Mouse (Mus musculus): ENCODE measurements at regions not wholly inside any gene's neighbourhood (a gene's known extent, or its start where the extent isn't known, plus 50 kb on each side); places are given as distances from the start of the nearest gene placed in this dataset.
A peak's percentile ranks its signal among the peaks of the same experiment; 100 is the strongest.

GRCm38 (mm10) chr10:99476776-99477175, 213.7 kb downstream of the Dusp6 start:
- DNase-seq (ENCODE audit: low spot score) = no peak
- no peaks in the 10 kb centered on the region for H3K9me3 ChIP-seq (replicated peaks)
- H3K27ac ChIP-seq (replicated peaks) = no peak overlapping the region
- no peaks in the 10 kb centered on the region for H3K36me3 ChIP-seq
- H3K4me3 ChIP-seq = no peak overlapping the region
- WGBS = 91% methylated on average over 7 of the region's 7 CpGs
- peaks cover 18% of the 10 kb centered on the region for H3K4me1 ChIP-seq
- H3K27me3 ChIP-seq (ENCODE audit: low read depth, poor library complexity, severe bottlenecking) = no peaks in the 10 kb centered on the region

- Histone ChIP-seq H3K27ac (replicated peaks) (no peak overlapping the region), H3K4me1 (no peaks in the 10 kb centered on the region), H3K4me3 (no peak overlapping the region), H3K9me3 (replicated peaks) (no peaks in the 10 kb centered on the region), H3K27me3 (ENCODE audit: low read depth, poor library complexity, severe bottlenecking) (no peaks in the 10 kb centered on the region), H3K36me3 (no peaks in the 10 kb centered on the region)
- WGBS = 91% methylated on average over 4 of the region's 4 CpGs
- DNase-seq (ENCODE audit: low spot score) = no peak
Observed at GRCm38 (mm10) chr10:99480573-99480972, 217.5 kb downstream of the Dusp6 start.

- Histone ChIP-seq H3K36me3 (no peaks in the 10 kb centered on the region), H3K27me3 (ENCODE audit: low read depth, poor library complexity, severe bottlenecking) (no peaks in the 10 kb centered on the region), H3K4me3 (no peak overlapping the region), H3K4me1 (no peaks in the 10 kb centered on the region), H3K27ac (replicated peaks) (no peak overlapping the region), H3K9me3 (replicated peaks) (no peaks in the 10 kb centered on the region)
- 90% methylated on average over 3 of the region's 3 CpGs for WGBS
- DNase-seq (ENCODE audit: low spot score) = no peak
Observed at GRCm38 (mm10) chr10:99482009-99482408, 219.0 kb downstream of the Dusp6 start.

GRCm38 (mm10) chr10:99488195-99489080, 225.4 kb downstream of the Dusp6 start:
- peaks cover 5% of the 10 kb centered on the region; the same call in 1 of the 2 replicates for H3K9me3 ChIP-seq (replicated peaks)
- no peak overlapping the region for H3K4me3 ChIP-seq
- H3K36me3 ChIP-seq = no peaks in the 10 kb centered on the region
- DNase-seq (ENCODE audit: low spot score) = no peak
- H3K4me1 ChIP-seq = no peaks in the 10 kb centered on the region
- H3K27me3 ChIP-seq (ENCODE audit: low read depth, poor library complexity, severe bottlenecking) = no peaks in the 10 kb centered on the region
- no peak overlapping the region for H3K27ac ChIP-seq (replicated peaks)
- 94% methylated on average over 16 of the region's 16 CpGs for WGBS

GRCm38 (mm10) chr10:99511514-99512237, 247.8 kb downstream of the Csl start:
- Histone ChIP-seq H3K4me1 (no peaks in the 10 kb centered on the region), H3K4me3 (no peak overlapping the region), H3K36me3 (no peaks in the 10 kb centered on the region), H3K9me3 (replicated peaks) (no peaks in the 10 kb centered on the region), H3K27ac (replicated peaks) (no peak overlapping the region), H3K27me3 (ENCODE audit: low read depth, poor library complexity, severe bottlenecking) (no peaks in the 10 kb centered on the region)
- WGBS = 81% methylated on average over 17 of the region's 17 CpGs
- no peak for DNase-seq (ENCODE audit: low spot score)

GRCm38 (mm10) chr10:99517944-99518343, 241.5 kb downstream of the Csl start:
- Histone ChIP-seq H3K36me3 (no peaks in the 10 kb centered on the region), H3K4me1 (peaks cover 14% of the 10 kb centered on the region), H3K27me3 (ENCODE audit: low read depth, poor library complexity, severe bottlenecking) (no peaks in the 10 kb centered on the region), H3K4me3 (no peak overlapping the region), H3K27ac (replicated peaks) (no peak overlapping the region), H3K9me3 (replicated peaks) (no peaks in the 10 kb centered on the region)
- DNase-seq (ENCODE audit: low spot score) = no peak
- WGBS = 87% methylated on average over 4 of the region's 4 CpGs

- Histone ChIP-seq H3K27ac (replicated peaks) (no peak overlapping the region; the same call in 1 of the 2 replicates), H3K9me3 (replicated peaks) (no peaks in the 10 kb centered on the region), H3K36me3 (no peaks in the 10 kb centered on the region), H3K4me1 (peaks cover 22% of the 10 kb centered on the region), H3K27me3 (ENCODE audit: low read depth, poor library complexity, severe bottlenecking) (no peaks in the 10 kb centered on the region), H3K4me3 (no peak overlapping the region)
- WGBS = 28% methylated on average over 4 of the region's 4 CpGs
- DNase-seq (ENCODE audit: low spot score) = no peak
Observed at GRCm38 (mm10) chr10:99519479-99519878, 240.0 kb downstream of the Csl start.

- Histone ChIP-seq H3K4me1 (peaks cover 28% of the 10 kb centered on the region), H3K27me3 (ENCODE audit: low read depth, poor library complexity, severe bottlenecking) (no peaks in the 10 kb centered on the region), H3K9me3 (replicated peaks) (no peaks in the 10 kb centered on the region), H3K27ac (replicated peaks) (no peak overlapping the region), H3K4me3 (no peak overlapping the region), H3K36me3 (no peaks in the 10 kb centered on the region)
- WGBS = 73% methylated on average over 5 of the region's 5 CpGs
- no peak for DNase-seq (ENCODE audit: low spot score)
Observed at GRCm38 (mm10) chr10:99523817-99524216, 235.6 kb downstream of the Csl start.

- Histone ChIP-seq H3K27me3 (ENCODE audit: low read depth, poor library complexity, severe bottlenecking) (no peaks in the 10 kb centered on the region), H3K36me3 (no peaks in the 10 kb centered on the region), H3K4me3 (peak overlapping the region; percentile 20; the same call in 1 of the 2 replicates), H3K27ac (replicated peaks) (peak overlapping the region; percentile 70), H3K4me1 (peaks cover 25% of the 10 kb centered on the region), H3K9me3 (replicated peaks) (no peaks in the 10 kb centered on the region)
- WGBS = 33% methylated on average over 20 of the region's 20 CpGs
- DNase-seq (ENCODE audit: low spot score) = peak; percentile 44
Observed at GRCm38 (mm10) chr10:99524273-99525212, 234.9 kb downstream of the Csl start.

- no peak for DNase-seq (ENCODE audit: low spot score)
- peaks cover 14% of the 10 kb centered on the region for H3K4me1 ChIP-seq
- 89% methylated on average over 4 of the region's 4 CpGs for WGBS
- H3K4me3 ChIP-seq = no peak overlapping the region
- H3K27me3 ChIP-seq (ENCODE audit: low read depth, poor library complexity, severe bottlenecking) = no peaks in the 10 kb centered on the region
- H3K27ac ChIP-seq (replicated peaks) = no peak overlapping the region
- H3K36me3 ChIP-seq = no peaks in the 10 kb centered on the region
- no peaks in the 10 kb centered on the region for H3K9me3 ChIP-seq (replicated peaks)
Observed at GRCm38 (mm10) chr10:99526148-99526547, 233.3 kb downstream of the Csl start.

- Histone ChIP-seq H3K9me3 (replicated peaks) (no peaks in the 10 kb centered on the region), H3K4me3 (no peak overlapping the region), H3K27me3 (ENCODE audit: low read depth, poor library complexity, severe bottlenecking) (no peaks in the 10 kb centered on the region), H3K27ac (replicated peaks) (no peak overlapping the region), H3K36me3 (no peaks in the 10 kb centered on the region), H3K4me1 (peaks cover 17% of the 10 kb centered on the region)
- DNase-seq (ENCODE audit: low spot score) = no peak
- 95% methylated on average over 5 of the region's 5 CpGs for WGBS
Observed at GRCm38 (mm10) chr10:99526561-99526960, 232.9 kb downstream of the Csl start.

GRCm38 (mm10) chr10:99531104-99531503, 228.4 kb downstream of the Csl start:
- H3K27me3 ChIP-seq (ENCODE audit: low read depth, poor library complexity, severe bottlenecking) = no peaks in the 10 kb centered on the region
- no peak overlapping the region for H3K27ac ChIP-seq (replicated peaks)
- no peak for DNase-seq (ENCODE audit: low spot score)

More at GRCm38 (mm10) chr10:99531104-99531503, 228.4 kb downstream of the Csl start:
- no peaks in the 10 kb centered on the region for H3K9me3 ChIP-seq (replicated peaks)
- no peak overlapping the region for H3K4me3 ChIP-seq
- no peaks in the 10 kb centered on the region for H3K36me3 ChIP-seq
- H3K4me1 ChIP-seq = peaks cover 16% of the 10 kb centered on the region

Measured in midbrain, embryonic 10.5 days (tissue).